In the genomic region with DNA sequence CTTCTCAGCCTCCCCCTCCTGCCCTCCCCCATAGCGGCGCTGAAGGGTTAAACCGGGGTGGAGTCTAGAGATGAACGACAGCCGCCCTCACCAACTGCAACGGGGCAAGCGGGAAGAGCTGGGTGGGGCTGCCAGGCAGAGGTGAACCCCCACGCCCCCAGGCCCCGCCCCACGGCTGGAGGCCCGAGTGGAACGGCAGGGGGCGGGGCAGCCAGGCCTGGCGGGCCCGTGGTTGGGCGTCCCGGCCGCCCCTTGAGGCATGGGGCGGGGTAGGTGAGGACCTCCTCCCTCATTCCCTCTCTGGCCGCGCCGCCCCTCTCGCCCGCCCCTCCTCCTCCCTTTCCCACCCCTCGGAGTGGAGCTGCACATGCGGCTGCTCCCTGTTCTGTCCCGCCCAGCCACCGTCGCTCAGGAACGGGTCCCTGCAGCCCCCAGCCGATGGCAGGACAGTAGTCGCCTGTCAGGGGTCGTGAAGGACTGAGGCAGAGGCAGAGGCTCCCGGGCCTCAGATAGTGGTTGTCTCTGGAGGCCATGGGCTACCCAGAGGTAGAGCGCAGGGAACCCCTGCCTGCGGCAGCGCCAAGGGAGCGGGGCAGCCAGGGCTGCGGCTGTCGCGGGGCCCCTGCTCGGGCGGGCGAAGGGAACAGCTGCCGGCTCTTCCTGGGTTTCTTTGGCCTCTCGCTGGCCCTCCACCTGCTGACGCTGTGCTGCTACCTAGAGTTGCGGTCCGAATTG, we compare ENCODE assay signal across 8 mouse cellular contexts. TPM values are rescaled to one million over a fixed set of nuclear protein-coding genes. Genes with fewer than 3 reads are reported as not detected.
DNase-seq lines count a peak whose midpoint lies in the region; ATAC-seq lines count a peak whose summit lies in the region.

A gene (plus strand): TSS at position 357 of the 735 bp plus-strand sequence.

- no peaks in the 10 kb centered on the region for H3K9me3 ChIP-seq in intestine, embryonic 15.5 days

- no peaks in the 10 kb centered on the region for H3K36me3 ChIP-seq in intestine, embryonic 15.5 days

- peak; percentile 91 to 95 for DNase-seq in adrenal gland, postnatal 36 days
- DNase-seq in embryo, embryonic 9.5 days (ENCODE audit: extremely low spot score): peak; percentile 86
- DNase-seq in gastrocnemius, postnatal 36 days: peak; percentile 74 to 89
- peak; percentile 62 to 77 for DNase-seq in left cerebral cortex, postnatal 25 days (ENCODE audit: low spot score in 2 of 2)
- DNase-seq in mesoderm, embryonic 11.5 days (ENCODE audit: low read depth, low spot score): peak; percentile 88
- DNase-seq in skeletal muscle tissue, adult 2 months (ENCODE audit: low read depth, low spot score): peak; percentile 65
- peak; percentile 85 for DNase-seq in yolk sac, embryonic 10.5 days (ENCODE audit: low spot score)

- peak within 1 kb of the TSS; percentile 39 for H3K9ac ChIP-seq in intestine, embryonic 15.5 days

- H3K4me1 ChIP-seq in intestine, embryonic 15.5 days (replicated peaks): no peaks in the 10 kb centered on the region

- WGBS in intestine, embryonic 15.5 days: 15% methylated on average over 38 of the region's 49 CpGs

- no peak within 1 kb of the TSS for H3K27ac ChIP-seq in intestine, embryonic 15.5 days

- H3K4me2 ChIP-seq in intestine, embryonic 15.5 days (replicated peaks): peak within 1 kb of the TSS; percentile 92

- ATAC-seq in intestine, embryonic 15.5 days: peak; percentile 97

- H3K27me3 ChIP-seq in intestine, embryonic 15.5 days (replicated peaks): peaks cover 8% of the 10 kb centered on the region

- intact Hi-C loops in gastrocnemius, postnatal 36 days (cut with DNase I): no loop called here
- intact Hi-C loops in left cerebral cortex, postnatal 25 days (cut with DNase I): loop anchor here (2.0 to 10.0 kb wide), 3 partner anchors 123 to 419 kb away; a partner anchor contains a TSS

- peak within 1 kb of the TSS; percentile 49 for H3K4me3 ChIP-seq in intestine, embryonic 15.5 days (replicated peaks)

RNA-seq across cellular contexts. Expression of the gene that starts here (rescaled TPM):
- total RNA-seq in adrenal gland, postnatal 36 days (2021): 1 to 10 TPM; 8.1 to 9.6 TPM
- 1 to 10 TPM; 2.3 to 2.8 TPM for total RNA-seq in gastrocnemius, postnatal 36 days (2021)
- 0.90 and 1.1 TPM in 2 replicates for polyA plus RNA-seq in intestine, embryonic 15.5 days (2015; fragmentation: Nextera tagmentation; extraction: Ambion mirVana)
- total RNA-seq in left cerebral cortex, postnatal 25 days (2021): 1 to 10 TPM; 5.3 to 5.7 TPM
